Mouse (Mus musculus) kidney, embryonic 16.5 days (tissue): Measurements from ENCODE around the gene Fcgbp. TPM values are rescaled to one million over a fixed set of nuclear protein-coding genes. Genes with fewer than 3 reads are reported as not detected.

Experiments
- ATAC-seq: fragments of 200-750 bp; cut with Nextera tagmentation; 2 replicates; pipeline ENCODE4 v1.8.0; 2017; ENCODE audit warnings: moderate TSS enrichment; ENCODE audit not compliant: low FRiP score, low TSS enrichment
- H3K27ac ChIP-seq: fragments of 300-500 bp; sonication (generic); 2 replicates; pipeline ENCODE4 v1.5.1; 2014; ENCODE audit warnings: low read length
- H3K27me3 ChIP-seq: fragments of 300-500 bp; sonication (generic); 2 replicates; pipeline ENCODE4 v1.6.1; 2014; ENCODE audit warnings: low read length, control low read depth, mixed read lengths; ENCODE audit not compliant: insufficient read depth
- H3K36me3 ChIP-seq: fragments of 300-500 bp; sonication (generic); 2 replicates; pipeline ENCODE4 v1.6.1; 2014; ENCODE audit warnings: low read length, control low read depth, mixed read lengths; ENCODE audit not compliant: insufficient read depth
- H3K4me1 ChIP-seq: fragments of 300-500 bp; sonication (generic); 2 replicates; pipeline ENCODE4 v1.6.1; 2014; ENCODE audit warnings: low read length, control low read depth, mixed read lengths; ENCODE audit not compliant: insufficient read depth
- H3K4me2 ChIP-seq: fragments of 300-500 bp; sonication (generic); replicated peaks from 2 replicates; pipeline ENCODE4 v1.6.1; 2014; ENCODE audit warnings: low read depth, low read length
- H3K4me3 ChIP-seq: fragments of 300-500 bp; sonication (generic); 2 replicates; pipeline ENCODE4 v1.5.1; 2014; ENCODE audit warnings: mild to moderate bottlenecking, low read length
- H3K9ac ChIP-seq: fragments of 300-500 bp; sonication (generic); replicated peaks from 2 replicates; pipeline ENCODE4 v1.6.1; 2014; ENCODE audit warnings: low read length
- H3K9me3 ChIP-seq: fragments of 300-500 bp; sonication (generic); 2 replicates; pipeline ENCODE4 v1.6.1; 2016; ENCODE audit warnings: low read length, control low read depth
- WGBS: fragments of 180-500 bp; shearing (Covaris S2); extraction: QIAGEN DNeasy Blood & Tissue Kit; methylation state at CpG from one replicate; pipeline ENCODE4 v1.1.7; 2014; 5-methylcytosine and 5-hydroxymethylcytosine counted together
- polyA plus RNA-seq: library from polyadenylated mRNA; unstranded; fragments of >200 nt; fragmentation: Nextera tagmentation; extraction: Ambion mirVana; gene quantifications from 2 replicates; pipeline ENCODE4 v1.2.1, GENCODE M21; 2015

Gene Fcgbp
- polyA plus RNA-seq, 1 experiment from 2014 or later, result 0.69 TPM

DNA sequence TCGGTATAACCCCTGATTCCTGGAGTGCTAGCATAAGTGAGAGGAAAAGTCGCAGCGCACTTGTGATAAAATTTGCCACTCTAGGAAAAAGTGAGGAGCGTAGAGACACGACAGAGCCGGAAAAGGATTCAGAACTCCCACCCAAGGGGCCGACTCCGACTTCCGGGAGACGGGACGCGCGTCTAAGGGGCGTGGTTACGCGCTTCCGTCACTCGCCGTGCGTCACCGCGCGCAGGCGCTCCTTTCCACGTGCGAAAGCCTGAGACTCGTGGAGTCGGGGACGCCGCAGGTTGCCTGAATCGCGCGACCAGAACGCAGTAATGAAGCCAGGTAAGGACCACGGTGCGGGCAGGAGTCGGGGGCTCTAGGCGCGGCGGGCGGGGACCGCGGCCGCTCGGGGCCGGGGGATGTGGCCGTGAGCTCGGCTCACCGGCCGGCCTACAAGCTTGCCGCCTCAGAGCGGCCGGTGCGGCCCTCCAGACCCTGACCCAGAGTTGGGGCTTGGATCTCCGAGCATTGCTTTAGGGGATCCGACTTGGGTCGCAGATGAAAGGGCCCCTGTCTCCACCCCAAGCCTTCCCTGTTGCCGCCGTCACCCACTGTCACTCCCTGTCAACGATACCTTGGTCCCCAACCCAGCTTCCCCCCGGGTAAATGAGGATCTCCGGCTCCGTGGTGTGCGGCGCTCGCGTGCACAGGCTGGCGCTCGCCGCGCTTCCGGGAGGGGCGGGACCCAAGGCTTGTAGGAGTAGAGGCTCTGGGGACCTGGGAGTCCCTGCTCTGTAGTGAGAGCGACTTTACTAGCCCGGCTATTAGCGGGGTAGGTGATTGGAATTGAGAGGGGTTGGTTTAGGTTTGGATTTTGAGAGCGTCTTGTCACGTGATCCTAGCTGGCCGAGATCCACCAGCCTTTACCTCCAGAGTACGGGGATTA lies 98.7 kb downstream of the Fcgbp start, which contains the start of gene Fbl:
Fbl (plus strand) TSS at position 222 of the 934 bp plus-strand sequence.
- WGBS, result under 1% methylated on average over 80 of the region's 80 CpGs
- peak within 1 kb of the TSS; percentile 94 for H3K4me2 ChIP-seq
- H3K9me3 ChIP-seq, result peaks cover 3% of the 10 kb centered on the region; the same call in 1 of the 2 replicates
- no peaks in the 10 kb centered on the region for H3K36me3 ChIP-seq
- H3K27ac ChIP-seq, result peak within 1 kb of the TSS; percentile 89
- peak within 1 kb of the TSS; percentile 86 for H3K4me3 ChIP-seq
- ATAC-seq, result peak; percentile 89
- H3K4me1 ChIP-seq, result peaks cover 28% of the 10 kb centered on the region
- no peaks in the 10 kb centered on the region for H3K27me3 ChIP-seq
- peak within 1 kb of the TSS; percentile 85 for H3K9ac ChIP-seq

Other genes starting within 250 kb of the Fcgbp start
- 9.1 and 9.6 TPM in 2 replicates for gene Zfp59, start 232.6 kb upstream of the Fcgbp start, polyA plus RNA-seq
- gene Zfp607a, start 213.7 kb upstream of the Fcgbp start, polyA plus RNA-seq, result 3.9 and 4.7 TPM in 2 replicates
- 10.6 and 11.9 TPM in 2 replicates for gene Zfp974, start 141.8 kb upstream of the Fcgbp start, polyA plus RNA-seq
- 19.0 and 22.7 TPM in 2 replicates for gene Zfp780b, start 92.1 kb upstream of the Fcgbp start, polyA plus RNA-seq
- 6.0 and 6.6 TPM in 2 replicates for gene Zfp850, start 57.1 kb upstream of the Fcgbp start, polyA plus RNA-seq
- gene Psmc4, start 21.1 kb upstream of the Fcgbp start, polyA plus RNA-seq, result 319 and 330 TPM in 2 replicates
- gene 9530053A07Rik, start 58.2 kb downstream of the Fcgbp start, polyA plus RNA-seq, result not detected in 2 replicates
- gene Fbl, start 98.5 kb downstream of the Fcgbp start, polyA plus RNA-seq, result 108 and 115 TPM in 2 replicates
- gene Dyrk1b, start 108.2 kb downstream of the Fcgbp start, polyA plus RNA-seq, result 15.2 and 16.2 TPM in 2 replicates
- 0.85 and 1.2 TPM in 2 replicates for gene Eid2, start 196.6 kb downstream of the Fcgbp start, polyA plus RNA-seq
- 9.2 and 9.9 TPM in 2 replicates for gene Eid2b, start 206.5 kb downstream of the Fcgbp start, polyA plus RNA-seq
- 0.41 and 0.74 TPM in 2 replicates for gene Selenov, start 219.9 kb downstream of the Fcgbp start, polyA plus RNA-seq
- gene Dll3, start 231.0 kb downstream of the Fcgbp start, polyA plus RNA-seq, result 0.50 and 0.68 TPM in 2 replicates
- gene Timm50, start 240.8 kb downstream of the Fcgbp start, polyA plus RNA-seq, result 162 and 169 TPM in 2 replicates